Mouse (Mus musculus): ENCODE data around the gene Sectm1b. TPM values are rescaled to one million over a fixed set of nuclear protein-coding genes. Genes with fewer than 3 reads are reported as not detected.

The Sectm1b gene
- polyA plus RNA-seq, 1 experiment from 2014 or later, result not detected

GRCm38 (mm10) chr11:121041636-121042035 lies 21.7 kb downstream of the Sectm1b start:
- Histone ChIP-seq H3K27ac (no peak overlapping the region), H3K36me3 (no peaks in the 10 kb centered on the region), H3K4me3 (no peak overlapping the region), H3K4me1 (0 out of 2 replicates have a peak, but pooled peaks cover 5% of the 10 kb centered on the region), H3K27me3 (ENCODE audit: insufficient read depth, poor library complexity, severe bottlenecking) (peaks cover 37% of the 10 kb centered on the region), H3K9me3 (no peaks in the 10 kb centered on the region)
- WGBS, result 64% methylated on average over 4 of the region's 4 CpGs
- DNase-seq (ENCODE audit: low spot score), result no peak

- 6% methylated on average over 4 of the region's 4 CpGs for WGBS
- no peaks in the 10 kb centered on the region for H3K36me3 ChIP-seq
- DNase-seq (ENCODE audit: low spot score), result peak; percentile 86
- no peak overlapping the region for H3K4me3 ChIP-seq
- 0 out of 2 replicates have a peak, but pooled peaks cover 5% of the 10 kb centered on the region for H3K4me1 ChIP-seq
- no peak overlapping the region for H3K27ac ChIP-seq
- H3K9me3 ChIP-seq, result no peaks in the 10 kb centered on the region
- H3K27me3 ChIP-seq (ENCODE audit: insufficient read depth, poor library complexity, severe bottlenecking), result peaks cover 41% of the 10 kb centered on the region
Measured at GRCm38 (mm10) chr11:121041212-121041611, 22.2 kb downstream of the Sectm1b start.

- no peak within 1 kb of the TSS for H3K27ac ChIP-seq
- no peak for DNase-seq (ENCODE audit: low spot score)
- 63% methylated on average over 5 of the region's 5 CpGs for WGBS
- peaks cover 42% of the 10 kb centered on the region for H3K27me3 ChIP-seq (ENCODE audit: insufficient read depth, poor library complexity, severe bottlenecking)
- no peaks in the 10 kb centered on the region for H3K4me1 ChIP-seq
- no peak within 1 kb of the TSS for H3K4me3 ChIP-seq
- H3K9me3 ChIP-seq, result no peaks in the 10 kb centered on the region
- no peaks in the 10 kb centered on the region for H3K36me3 ChIP-seq
Measured at GRCm38 (mm10) chr11:121039302-121039701, 24.1 kb downstream of the Sectm1b start, which contains the start of gene Cd7. TSS of gene Cd7 (minus strand) at chr11:121039418.

- Histone ChIP-seq H3K4me1 (no peaks in the 10 kb centered on the region), H3K27ac (no peak overlapping the region), H3K4me3 (no peak overlapping the region), H3K36me3 (no peaks in the 10 kb centered on the region), H3K27me3 (ENCODE audit: insufficient read depth, poor library complexity, severe bottlenecking) (peaks cover 37% of the 10 kb centered on the region), H3K9me3 (no peaks in the 10 kb centered on the region)
- WGBS, result 82% methylated on average over 11 of the region's 11 CpGs
- no peak for DNase-seq (ENCODE audit: low spot score)
Measured at GRCm38 (mm10) chr11:121038366-121039240, 24.8 kb downstream of the Sectm1b start.

- 77% methylated on average over 5 of the region's 5 CpGs for WGBS
Measured at GRCm38 (mm10) chr11:121033118-121033517, 30.3 kb downstream of the Sectm1b start.

GRCm38 (mm10) chr11:121027259-121027658 lies 36.1 kb downstream of the Sectm1b start:
- H3K4me3 ChIP-seq, result no peak overlapping the region
- DNase-seq (ENCODE audit: low spot score), result no peak
- H3K4me1 ChIP-seq, result no peaks in the 10 kb centered on the region
- H3K36me3 ChIP-seq, result no peaks in the 10 kb centered on the region
- H3K27me3 ChIP-seq (ENCODE audit: insufficient read depth, poor library complexity, severe bottlenecking), result peaks cover 7% of the 10 kb centered on the region
- no peak overlapping the region for H3K27ac ChIP-seq
- WGBS, result 75% methylated on average over 7 of the region's 7 CpGs
- no peaks in the 10 kb centered on the region for H3K9me3 ChIP-seq

More at GRCm38 (mm10) chr11:121033118-121033517, 30.3 kb downstream of the Sectm1b start:
- Histone ChIP-seq H3K4me1 (no peaks in the 10 kb centered on the region), H3K27ac (no peak overlapping the region), H3K36me3 (no peaks in the 10 kb centered on the region), H3K4me3 (no peak overlapping the region), H3K27me3 (ENCODE audit: insufficient read depth, poor library complexity, severe bottlenecking) (peaks cover 32% of the 10 kb centered on the region), H3K9me3 (no peaks in the 10 kb centered on the region)
- no peak for DNase-seq (ENCODE audit: low spot score)

GRCm38 (mm10) chr11:121024163-121024562 lies 39.2 kb downstream of the Sectm1b start:
- Histone ChIP-seq H3K27me3 (ENCODE audit: insufficient read depth, poor library complexity, severe bottlenecking) (peaks cover 6% of the 10 kb centered on the region), H3K4me1 (no peaks in the 10 kb centered on the region), H3K36me3 (no peaks in the 10 kb centered on the region), H3K4me3 (no peak overlapping the region), H3K9me3 (no peaks in the 10 kb centered on the region), H3K27ac (no peak overlapping the region)
- DNase-seq (ENCODE audit: low spot score), result no peak
- 46% methylated on average over 6 of the region's 6 CpGs for WGBS

GRCm38 (mm10) chr11:121019501-121019900 lies 43.9 kb downstream of the Sectm1b start:
- Histone ChIP-seq H3K4me1 (peaks cover 15% of the 10 kb centered on the region), H3K27me3 (ENCODE audit: insufficient read depth, poor library complexity, severe bottlenecking) (peaks cover 24% of the 10 kb centered on the region), H3K36me3 (no peaks in the 10 kb centered on the region), H3K4me3 (no peak overlapping the region), H3K9me3 (no peaks in the 10 kb centered on the region), H3K27ac (no peak overlapping the region)
- no peak for DNase-seq (ENCODE audit: low spot score)
- WGBS, result 81% methylated on average over 5 of the region's 5 CpGs

- Histone ChIP-seq H3K36me3 (no peaks in the 10 kb centered on the region), H3K4me3 (no peak overlapping the region), H3K9me3 (no peaks in the 10 kb centered on the region), H3K4me1 (peaks cover 16% of the 10 kb centered on the region), H3K27ac (no peak overlapping the region), H3K27me3 (ENCODE audit: insufficient read depth, poor library complexity, severe bottlenecking) (peaks cover 30% of the 10 kb centered on the region)
- peak; percentile 76 for DNase-seq (ENCODE audit: low spot score)
- WGBS, result 36% methylated on average over 3 of the region's 3 CpGs
Measured at GRCm38 (mm10) chr11:121017703-121018102, 45.7 kb downstream of the Sectm1b start.

GRCm38 (mm10) chr11:121015472-121015871 lies 47.9 kb downstream of the Sectm1b start:
- H3K4me1 ChIP-seq, result peaks cover 16% of the 10 kb centered on the region
- no peaks in the 10 kb centered on the region for H3K9me3 ChIP-seq
- H3K27ac ChIP-seq, result 0 out of 2 replicates have a peak overlapping the region, but pooled peaks have one; percentile 29
- H3K4me3 ChIP-seq, result no peak overlapping the region
- DNase-seq (ENCODE audit: low spot score), result no peak
- H3K36me3 ChIP-seq, result no peaks in the 10 kb centered on the region
- WGBS, result 47% methylated on average over 6 of the region's 6 CpGs
- peaks cover 35% of the 10 kb centered on the region for H3K27me3 ChIP-seq (ENCODE audit: insufficient read depth, poor library complexity, severe bottlenecking)

- DNase-seq (ENCODE audit: low spot score), result peak; percentile 84
- Histone ChIP-seq H3K27ac (no peak overlapping the region), H3K36me3 (no peaks in the 10 kb centered on the region), H3K9me3 (no peaks in the 10 kb centered on the region), H3K4me1 (peaks cover 16% of the 10 kb centered on the region), H3K4me3 (peak overlapping the region; percentile 43), H3K27me3 (ENCODE audit: insufficient read depth, poor library complexity, severe bottlenecking) (peaks cover 35% of the 10 kb centered on the region)
- WGBS, result 37% methylated on average over 19 of the region's 19 CpGs
Measured at GRCm38 (mm10) chr11:121014896-121015300, 48.5 kb downstream of the Sectm1b start.

GRCm38 (mm10) chr11:121013656-121014055 lies 49.7 kb downstream of the Sectm1b start:
- no peak overlapping the region for H3K27ac ChIP-seq
- DNase-seq (ENCODE audit: low spot score), result no peak
- H3K27me3 ChIP-seq (ENCODE audit: insufficient read depth, poor library complexity, severe bottlenecking), result peaks cover 35% of the 10 kb centered on the region
- no peaks in the 10 kb centered on the region for H3K9me3 ChIP-seq
- WGBS, result 77% methylated on average over 7 of the region's 7 CpGs
- no peaks in the 10 kb centered on the region for H3K36me3 ChIP-seq
- no peak overlapping the region for H3K4me3 ChIP-seq
- H3K4me1 ChIP-seq, result peaks cover 16% of the 10 kb centered on the region

GRCm38 (mm10) chr11:121010044-121010755 lies 53.2 kb downstream of the Sectm1b start:
- 92% methylated on average over 3 of the region's 3 CpGs for WGBS
- Histone ChIP-seq H3K27me3 (ENCODE audit: insufficient read depth, poor library complexity, severe bottlenecking) (peaks cover 15% of the 10 kb centered on the region; the same call in 1 of the 2 replicates), H3K36me3 (no peaks in the 10 kb centered on the region), H3K27ac (no peak overlapping the region), H3K4me3 (no peak overlapping the region), H3K9me3 (no peaks in the 10 kb centered on the region), H3K4me1 (peaks cover 8% of the 10 kb centered on the region)
- DNase-seq (ENCODE audit: low spot score), result no peak

Data from heart, embryonic 10.5 days (tissue).